Mouse (Mus musculus) large intestine, adult 2 months (tissue): ENCODE measurements around the gene Actn3. TPM values are rescaled to one million over a fixed set of nuclear protein-coding genes. Genes with fewer than 3 reads are reported as not detected.
"Not testable (repeated sequence)": the region's sequence is repeated elsewhere in the genome, so short reads cannot be mapped to it uniquely, and the experiment has no call there.

Source experiments
- DNase-seq: peaks from one replicate; pipeline ENCODE4 v3.0.0-alpha.2; 2012; ENCODE audit warnings: low read depth, low spot score
- WGBS: fragments of 180-500 bp; shearing (Covaris S2); methylation state at CpG from one replicate; pipeline ENCODE4 v1.1.7; 2018; 5-methylcytosine and 5-hydroxymethylcytosine counted together
- polyA plus RNA-seq: library from polyadenylated mRNA; depleted of rRNA; stranded (reverse); fragments of >200 nt; gene quantifications from 2 replicates; pipeline ENCODE4 v1.2.3, GENCODE M21; 2012; rRNA removed

Actn3 gene
- polyA plus RNA-seq, 1 experiment, result 0.66 TPM

DNA sequence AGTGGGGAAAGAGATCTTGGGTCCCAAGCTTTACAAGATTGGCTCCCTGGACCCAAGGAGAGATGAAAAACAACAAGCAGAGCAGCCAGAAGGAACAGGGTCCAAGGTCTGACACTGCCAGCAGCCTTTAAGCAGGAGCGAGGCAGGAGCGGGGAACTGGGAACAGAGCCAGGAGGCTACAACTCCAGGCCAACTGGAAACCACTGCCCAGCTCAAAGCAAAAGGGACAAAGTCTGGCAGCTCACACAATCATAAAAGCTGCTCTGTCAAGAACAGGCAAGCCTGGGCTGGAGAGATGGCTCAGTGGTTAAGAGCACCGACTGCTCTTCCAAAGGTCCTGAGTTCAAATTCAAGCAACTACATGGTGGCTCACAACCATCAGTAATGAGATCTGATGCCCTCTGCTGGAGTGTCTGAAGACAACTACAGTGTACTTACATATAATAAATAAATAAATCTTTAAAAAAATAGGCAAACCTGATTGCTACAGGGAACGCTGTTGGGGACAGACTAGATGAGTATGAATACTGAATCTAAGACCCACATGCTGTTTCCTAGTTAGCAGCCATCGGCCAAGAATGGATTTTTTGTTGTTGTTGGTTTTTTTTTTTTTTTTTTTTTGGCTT lies 56.9 kb downstream of the Actn3 start:
- 18% methylated on average over 5 of the region's 5 CpGs for WGBS
- peak; percentile 93 for DNase-seq

DNA sequence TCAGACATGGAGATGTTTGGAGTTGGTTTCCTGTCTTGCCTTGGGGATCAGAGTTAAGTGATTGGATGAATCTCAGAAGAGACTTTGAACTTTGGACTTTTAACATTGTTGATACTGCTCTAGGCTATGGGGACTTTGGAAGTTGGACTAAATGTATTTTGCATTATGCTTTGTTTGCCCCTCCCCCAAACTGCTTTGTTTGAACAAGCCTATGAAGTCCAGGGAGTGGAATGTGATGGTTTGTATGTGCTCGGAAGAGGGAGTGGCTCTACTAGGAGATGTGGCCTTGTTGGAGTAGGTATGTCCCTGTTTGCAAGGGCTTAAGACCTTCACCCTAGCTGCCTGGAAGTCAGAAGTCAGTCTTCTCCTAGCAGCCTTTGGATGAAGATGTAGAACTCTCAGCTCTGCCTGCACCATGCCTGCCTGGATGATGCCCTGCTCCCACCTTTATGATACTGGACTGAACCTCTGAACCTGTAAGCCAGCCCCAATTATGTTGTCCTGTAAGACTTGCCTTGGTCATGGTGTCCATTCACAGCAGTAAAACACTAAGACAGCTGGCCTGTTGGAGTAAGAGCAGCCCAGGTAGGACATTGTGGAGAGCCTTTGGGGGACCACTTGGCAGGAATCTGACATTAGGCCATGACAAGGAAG lies 60.4 kb downstream of the Actn3 start:
- WGBS, result 22% methylated on average over 1 of the region's 1 CpGs
- DNase-seq, result peak; percentile 84

- DNase-seq, result no peak
- 87% methylated on average over 6 of the region's 6 CpGs for WGBS
Measured at GRCm38 (mm10) chr19:4813015-4813414, 64.7 kb downstream of the Actn3 start.

- not testable (repeated sequence) for DNase-seq
- 66% methylated on average over 8 of the region's 8 CpGs for WGBS
Measured at GRCm38 (mm10) chr19:4812334-4812949, 65.3 kb downstream of the Actn3 start.

- WGBS, result under 1% methylated on average over 12 of the region's 12 CpGs
- DNase-seq, result no peak
Measured at GRCm38 (mm10) chr19:4811909-4812242, 65.8 kb downstream of the Actn3 start.

Other genes starting within 250 kb of the Actn3 start
- gene Gm960, start 179.2 kb downstream of the Actn3 start, polyA plus RNA-seq, result 0.29 TPM in 1 of 2 replicates, not detected in the other
- gene Sptbn2, start 166.7 kb downstream of the Actn3 start, polyA plus RNA-seq, result 0.12 and 0.15 TPM in 2 replicates
- gene Rbm4b, start 121.4 kb downstream of the Actn3 start, polyA plus RNA-seq, result 3.6 and 4.6 TPM in 2 replicates
- gene Rbm4, start 84.0 kb downstream of the Actn3 start, polyA plus RNA-seq, result 39.5 and 48.7 TPM in 2 replicates
- 18.5 and 22.6 TPM in 2 replicates for gene Gm21992, start 66.3 kb downstream of the Actn3 start, polyA plus RNA-seq
- 39.5 and 48.9 TPM in 2 replicates for gene Rbm14, start 66.3 kb downstream of the Actn3 start, polyA plus RNA-seq
- 42.6 and 46.5 TPM in 2 replicates for gene Ccs, start 38.6 kb downstream of the Actn3 start, polyA plus RNA-seq
- 0.09 and 0.19 TPM in 2 replicates for gene Ccdc87, start 38.5 kb downstream of the Actn3 start, polyA plus RNA-seq
- 12.1 and 13.7 TPM in 2 replicates for gene Ctsf, start 22.8 kb downstream of the Actn3 start, polyA plus RNA-seq
- gene Zdhhc24, start 759 bp upstream of the Actn3 start, polyA plus RNA-seq, result 14.8 and 20.9 TPM in 2 replicates
- gene Bbs1, start 28.7 kb upstream of the Actn3 start, polyA plus RNA-seq, result 1.3 and 1.5 TPM in 2 replicates
- gene Dpp3, start 50.4 kb upstream of the Actn3 start, polyA plus RNA-seq, result 126 and 154 TPM in 2 replicates
- gene Peli3, start 65.2 kb upstream of the Actn3 start, polyA plus RNA-seq, result 1.1 and 1.5 TPM in 2 replicates
- 32.3 and 36.2 TPM in 2 replicates for gene Mrpl11, start 84.2 kb upstream of the Actn3 start, polyA plus RNA-seq
- gene Npas4, start 112.4 kb upstream of the Actn3 start, polyA plus RNA-seq, result 1.4 and 1.6 TPM in 2 replicates
- 3.6 and 6.8 TPM in 2 replicates for gene Slc29a2, start 146.0 kb upstream of the Actn3 start, polyA plus RNA-seq
- 13.6 and 14.7 TPM in 2 replicates for gene B4gat1, start 160.9 kb upstream of the Actn3 start, polyA plus RNA-seq
- gene AC124502.3, start 161.0 kb upstream of the Actn3 start, polyA plus RNA-seq, result 0.64 and 0.67 TPM in 2 replicates
- gene Brms1, start 163.4 kb upstream of the Actn3 start, polyA plus RNA-seq, result 44.3 and 46.3 TPM in 2 replicates
- 3.2 and 7.0 TPM in 2 replicates for gene Rin1, start 172.6 kb upstream of the Actn3 start, polyA plus RNA-seq
- gene Cd248, start 190.2 kb upstream of the Actn3 start, polyA plus RNA-seq, result 4.1 and 5.4 TPM in 2 replicates
- gene Tmem151a, start 207.6 kb upstream of the Actn3 start, polyA plus RNA-seq, result 1.8 and 2.0 TPM in 2 replicates
- 224 and 270 TPM in 2 replicates for gene Yif1a, start 210.6 kb upstream of the Actn3 start, polyA plus RNA-seq
- gene Cnih2, start 220.6 kb upstream of the Actn3 start, polyA plus RNA-seq, result 1.3 and 1.5 TPM in 2 replicates
- 181 and 205 TPM in 2 replicates for gene Rab1b, start 229.2 kb upstream of the Actn3 start, polyA plus RNA-seq
- 13.6 and 17.0 TPM in 2 replicates for gene Klc2, start 240.7 kb upstream of the Actn3 start, polyA plus RNA-seq